Mouse (Mus musculus) embryonic facial prominence, embryonic 15.5 days (tissue): ENCODE results near the gene Gm37240. TPM values are rescaled to one million over a fixed set of nuclear protein-coding genes. Genes with fewer than 3 reads are reported as not detected.
"Not testable (repeated sequence)": the region's sequence is repeated elsewhere in the genome, so short reads cannot be mapped to it uniquely, and the experiment has no call there.

Experiments
- ATAC-seq: fragments of 200-750 bp; cut with Nextera tagmentation; 2 replicates; pipeline ENCODE4 v1.8.0; 2017; ENCODE audit warnings: low read depth, moderate TSS enrichment; ENCODE audit not compliant: insufficient number of reproducible peaks, low FRiP score, low TSS enrichment
- H3K27ac ChIP-seq: fragments of 300-500 bp; sonication (generic); replicated peaks from 2 replicates; pipeline ENCODE4 v1.5.1; 2015; ENCODE audit warnings: mild to moderate bottlenecking, inconsistent platforms
- H3K27me3 ChIP-seq: fragments of 300-500 bp; sonication (generic); 2 replicates; pipeline ENCODE4 v1.6.1; 2015; ENCODE audit warnings: inconsistent platforms
- H3K36me3 ChIP-seq: fragments of 300-500 bp; sonication (generic); 2 replicates; pipeline ENCODE4 v1.6.1; 2015; ENCODE audit warnings: mild to moderate bottlenecking, inconsistent platforms
- H3K4me1 ChIP-seq: fragments of 300-500 bp; sonication (generic); 2 replicates; pipeline ENCODE4 v1.6.1; 2015; ENCODE audit warnings: inconsistent platforms
- H3K4me2 ChIP-seq: fragments of 300-500 bp; sonication (generic); replicated peaks from 2 replicates; pipeline ENCODE4 v1.6.1; 2015; ENCODE audit warnings: mild to moderate bottlenecking, inconsistent platforms
- H3K4me3 ChIP-seq: fragments of 300-500 bp; sonication (generic); replicated peaks from 2 replicates; pipeline ENCODE4 v1.5.1; 2015; ENCODE audit warnings: mild to moderate bottlenecking, inconsistent platforms
- H3K9ac ChIP-seq: fragments of 300-500 bp; sonication (generic); 2 replicates; pipeline ENCODE4 v1.6.1; 2015; ENCODE audit warnings: inconsistent platforms
- H3K9me3 ChIP-seq: fragments of 300-500 bp; sonication (generic); replicated peaks from 2 replicates; pipeline ENCODE4 v1.6.1; 2016; ENCODE audit warnings: inconsistent platforms
- WGBS: fragments of 180-500 bp; shearing (Covaris S2); methylation state at CpG from one replicate; pipeline ENCODE4 v1.1.7; 2015; 5-methylcytosine and 5-hydroxymethylcytosine counted together
- polyA plus RNA-seq: library from polyadenylated mRNA; unstranded; fragments of >200 nt; fragmentation: Nextera tagmentation; extraction: Ambion mirVana; gene quantifications from 2 replicates; pipeline ENCODE4 v1.2.1, GENCODE M21; 2015

Gm37240 gene
- polyA plus RNA-seq, 1 experiment from 2014 or later, result 12.8 TPM

DNA sequence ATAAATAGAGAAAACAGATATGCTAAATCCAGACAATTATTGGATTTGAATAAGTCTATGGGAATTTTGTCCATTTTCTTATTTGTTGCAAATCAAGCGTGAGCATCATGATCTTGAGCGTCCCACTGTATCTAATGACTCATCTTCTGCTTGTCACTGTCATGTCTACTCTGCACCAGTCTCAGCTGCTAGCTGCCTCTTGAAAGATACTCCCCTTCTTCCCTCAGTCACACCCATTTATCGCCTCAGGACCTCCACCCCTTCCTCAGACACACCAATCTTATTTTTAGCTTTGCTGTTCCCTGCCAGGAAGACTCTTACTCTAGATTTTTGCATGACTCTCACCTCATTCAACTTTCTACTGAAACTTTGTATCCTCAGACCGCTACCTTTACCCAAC is 1323.9 kb downstream of the Gm37240 start:
- H3K4me2 ChIP-seq, result no peak overlapping the region
- 75% methylated on average over 4 of the region's 4 CpGs for WGBS
- no peak overlapping the region for H3K27ac ChIP-seq
- ATAC-seq, result no peak
- no peaks in the 10 kb centered on the region for H3K9me3 ChIP-seq
- no peaks in the 10 kb centered on the region for H3K36me3 ChIP-seq
- no peak overlapping the region for H3K9ac ChIP-seq
- no peak overlapping the region for H3K4me3 ChIP-seq
- no peaks in the 10 kb centered on the region for H3K27me3 ChIP-seq
- 0 out of 2 replicates have a peak, but pooled peaks cover 4% of the 10 kb centered on the region for H3K4me1 ChIP-seq

DNA sequence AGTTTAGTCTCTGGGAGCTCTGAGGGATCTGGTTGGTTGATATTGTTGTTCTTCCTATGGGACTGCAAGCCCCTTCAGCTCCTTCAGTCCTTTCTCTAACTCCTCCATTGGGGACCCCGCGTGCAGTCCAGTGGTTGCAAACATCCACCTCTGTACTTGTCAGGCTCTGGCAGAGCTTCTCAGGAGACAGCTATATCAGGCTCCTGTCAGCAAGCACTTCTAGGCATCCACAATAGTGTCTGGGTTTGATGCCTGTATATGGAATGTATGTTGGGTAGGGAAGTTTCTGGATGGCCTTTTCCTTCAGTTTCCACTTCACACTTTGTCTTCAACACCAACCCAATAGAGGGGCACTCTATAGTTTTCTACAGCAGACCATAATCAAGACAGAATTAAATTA is 1324.4 kb downstream of the Gm37240 start:
- 91% methylated on average over 2 of the region's 2 CpGs for WGBS
- not testable (repeated sequence) for H3K36me3 ChIP-seq, H3K27me3 ChIP-seq, H3K9me3 ChIP-seq, H3K27ac ChIP-seq, H3K4me1 ChIP-seq, H3K4me2 ChIP-seq, H3K4me3 ChIP-seq, H3K9ac ChIP-seq, ATAC-seq

DNA sequence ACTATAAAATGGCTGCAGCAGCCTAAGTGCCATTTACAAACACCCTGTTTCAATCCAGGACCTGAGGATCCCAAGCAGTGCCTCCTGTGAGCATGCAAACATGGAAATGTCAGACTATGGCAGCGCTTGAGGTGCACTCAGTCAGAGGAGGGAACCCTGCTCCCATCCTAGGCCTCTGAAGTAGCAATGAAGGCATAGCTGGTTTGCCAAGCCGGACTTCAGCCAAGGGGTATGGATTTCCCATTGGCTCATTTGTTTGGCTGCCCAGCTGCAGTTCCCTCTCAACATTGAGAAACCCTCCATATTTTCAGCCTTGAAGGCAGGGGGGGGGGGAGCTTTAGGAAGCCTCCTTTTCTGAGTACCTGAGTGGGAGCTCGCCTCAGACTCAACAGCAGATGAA is 1329.0 kb downstream of the Gm37240 start:
- no peak overlapping the region for H3K4me3 ChIP-seq
- WGBS, result 92% methylated on average over 3 of the region's 3 CpGs
- peaks cover 12% of the 10 kb centered on the region; the same call in 1 of the 2 replicates for H3K4me1 ChIP-seq
- H3K27me3 ChIP-seq, result no peaks in the 10 kb centered on the region
- no peaks in the 10 kb centered on the region for H3K9me3 ChIP-seq
- H3K9ac ChIP-seq, result no peak overlapping the region
- no peak overlapping the region for H3K27ac ChIP-seq
- no peaks in the 10 kb centered on the region for H3K36me3 ChIP-seq
- no peak overlapping the region for H3K4me2 ChIP-seq
- ATAC-seq, result no peak

DNA sequence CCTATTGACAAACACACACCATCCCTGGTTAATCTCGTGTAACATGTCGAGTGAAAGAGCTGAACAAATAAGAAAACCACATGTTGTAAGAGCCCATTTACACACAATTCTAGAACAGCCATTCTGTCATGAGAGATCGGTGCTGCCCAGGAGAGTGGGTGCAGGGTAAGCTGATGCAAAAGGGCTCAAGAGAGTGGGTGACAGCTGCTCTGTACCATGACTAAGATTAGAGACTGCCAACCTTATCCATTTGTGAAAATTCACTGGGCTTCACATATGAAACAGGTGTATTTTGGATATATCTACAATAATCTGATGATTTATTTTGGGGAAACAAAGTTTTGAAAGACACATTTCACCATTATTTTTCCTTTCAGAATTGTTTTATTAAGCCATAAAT is 1331.5 kb downstream of the Gm37240 start:
- Histone ChIP-seq H3K9ac (no peak overlapping the region), H3K27me3 (no peaks in the 10 kb centered on the region), H3K4me3 (no peak overlapping the region), H3K4me1 (peaks cover 8% of the 10 kb centered on the region; the same call in 1 of the 2 replicates), H3K4me2 (no peak overlapping the region), H3K27ac (no peak overlapping the region), H3K9me3 (no peaks in the 10 kb centered on the region), H3K36me3 (no peaks in the 10 kb centered on the region)
- 77% methylated on average over 3 of the region's 3 CpGs for WGBS
- no peak for ATAC-seq

DNA sequence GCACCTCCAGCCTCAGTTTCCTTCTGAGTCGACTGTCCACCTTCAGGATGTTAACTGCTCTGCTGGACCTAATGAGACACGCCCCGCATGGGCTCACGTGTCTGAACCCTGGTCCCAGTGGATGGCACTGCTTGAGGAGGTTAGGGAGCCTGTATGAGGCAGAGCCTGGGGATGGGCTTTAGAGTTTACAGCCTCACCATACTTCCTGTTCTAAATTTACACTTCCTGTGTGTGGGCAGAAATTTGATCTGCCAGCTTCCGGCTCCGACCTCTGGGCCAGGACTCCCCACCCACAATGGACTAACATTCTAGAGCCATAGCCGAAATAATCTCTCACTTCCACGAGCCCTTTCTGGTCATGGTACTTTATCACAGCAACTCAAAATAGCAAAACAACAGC is 1340.1 kb downstream of the Gm37240 start:
- H3K27ac ChIP-seq, result no peak overlapping the region
- no peaks in the 10 kb centered on the region for H3K9me3 ChIP-seq
- H3K4me3 ChIP-seq, result no peak overlapping the region
- no peaks in the 10 kb centered on the region for H3K4me1 ChIP-seq
- no peaks in the 10 kb centered on the region for H3K27me3 ChIP-seq
- no peaks in the 10 kb centered on the region for H3K36me3 ChIP-seq
- 53% methylated on average over 8 of the region's 8 CpGs for WGBS
- 0 out of 2 replicates have a peak, but pooled peaks have one; percentile 29 for ATAC-seq
- H3K9ac ChIP-seq, result no peak overlapping the region
- no peak overlapping the region for H3K4me2 ChIP-seq

DNA sequence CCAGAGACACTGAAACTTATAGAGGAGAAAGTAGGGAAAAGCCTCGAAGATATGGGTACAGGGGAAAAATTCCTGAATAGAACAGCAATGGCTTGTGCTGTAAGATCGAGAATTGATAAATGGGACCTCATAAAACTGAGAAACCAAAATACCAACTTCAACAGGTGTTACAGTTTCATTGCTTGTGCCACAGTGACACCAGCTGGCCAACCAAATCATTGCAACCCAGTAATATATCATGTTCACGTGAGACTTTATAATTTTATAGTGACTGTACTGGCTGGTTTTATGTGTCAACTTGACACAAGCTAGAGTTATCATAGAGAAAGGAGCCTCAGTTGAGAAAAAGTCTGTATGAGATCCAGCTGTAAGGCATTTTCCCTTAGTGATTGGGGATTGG is 1344.9 kb downstream of the Gm37240 start:
- H3K4me2 ChIP-seq, H3K4me1 ChIP-seq, H3K27ac ChIP-seq, ATAC-seq, H3K36me3 ChIP-seq, H3K4me3 ChIP-seq, H3K27me3 ChIP-seq, H3K9ac ChIP-seq, H3K9me3 ChIP-seq: not testable (repeated sequence)
- WGBS, result 16% methylated on average over 3 of the region's 3 CpGs

DNA sequence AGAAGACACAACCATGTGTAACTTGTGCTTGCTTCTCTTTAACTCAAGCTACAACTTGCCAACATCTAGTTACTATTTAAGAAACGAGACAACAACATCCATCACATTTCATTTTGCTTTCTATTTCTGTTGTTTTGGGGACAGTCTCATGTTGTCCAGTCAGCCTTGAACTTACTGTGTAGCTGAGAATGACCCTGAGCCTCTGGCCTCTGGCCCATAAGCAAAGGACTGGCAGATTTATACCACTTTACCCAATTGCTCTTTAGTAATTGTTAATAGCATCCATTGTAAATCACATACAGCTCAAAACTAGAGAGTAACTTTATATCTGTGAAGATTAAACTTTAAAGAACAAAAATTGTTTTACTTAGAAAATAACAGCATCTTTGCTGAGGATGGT is 1345.4 kb downstream of the Gm37240 start:
- Histone ChIP-seq H3K9ac (no peak overlapping the region), H3K9me3 (no peaks in the 10 kb centered on the region), H3K27ac (no peak overlapping the region), H3K4me3 (no peak overlapping the region), H3K4me1 (no peaks in the 10 kb centered on the region), H3K27me3 (no peaks in the 10 kb centered on the region), H3K4me2 (no peak overlapping the region), H3K36me3 (no peaks in the 10 kb centered on the region)
- WGBS, result 91% methylated on average over 1 of the region's 1 CpGs
- no peak for ATAC-seq

DNA sequence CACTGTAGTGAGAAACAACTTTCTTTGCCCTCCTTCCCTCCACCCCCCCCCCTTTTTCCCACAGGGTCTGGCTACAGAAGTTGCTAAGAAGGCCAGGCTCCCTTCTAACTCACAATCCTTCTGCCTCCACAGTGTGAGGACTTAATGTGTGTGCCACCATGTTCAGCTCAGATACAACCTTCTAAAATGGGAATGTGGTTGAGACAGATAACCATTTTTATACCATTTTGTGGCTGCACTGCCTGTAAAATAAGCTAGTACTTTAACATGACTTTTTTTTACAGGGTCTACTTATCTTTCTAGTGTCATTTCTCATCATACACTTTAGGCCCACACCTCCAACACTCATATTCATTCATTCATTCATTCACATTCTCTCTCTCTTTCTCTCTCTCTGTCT is 1346.7 kb downstream of the Gm37240 start:
- no peak overlapping the region for H3K9ac ChIP-seq
- H3K27ac ChIP-seq, result no peak overlapping the region
- no peak overlapping the region for H3K4me3 ChIP-seq

DNA sequence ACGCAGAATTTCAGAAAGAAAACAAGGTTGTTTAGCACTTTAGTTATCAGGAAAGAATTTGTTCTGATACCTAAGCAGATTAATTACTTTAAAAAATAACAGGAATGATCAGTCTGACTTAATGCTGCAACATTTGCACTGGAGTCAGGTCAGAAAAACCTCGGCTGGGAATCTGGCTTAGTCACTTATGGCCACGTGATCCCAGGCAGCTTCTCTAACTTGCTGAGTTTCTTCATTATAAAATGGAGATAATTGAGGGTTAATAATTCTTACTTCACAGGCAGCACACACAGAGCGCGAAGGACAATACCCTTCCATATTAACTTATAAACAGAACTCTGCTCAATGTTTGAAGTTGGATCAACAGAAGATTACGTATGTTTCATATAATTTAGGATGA is 1350.3 kb downstream of the Gm37240 start:
- Histone ChIP-seq H3K4me3 (no peak overlapping the region), H3K4me1 (no peaks in the 10 kb centered on the region), H3K4me2 (no peak overlapping the region), H3K27ac (no peak overlapping the region), H3K9ac (no peak overlapping the region), H3K9me3 (no peaks in the 10 kb centered on the region), H3K36me3 (no peaks in the 10 kb centered on the region), H3K27me3 (no peaks in the 10 kb centered on the region)
- WGBS, result 77% methylated on average over 6 of the region's 6 CpGs
- ATAC-seq, result no peak

More for the DNA sequence above, 1346.7 kb downstream of the Gm37240 start:
- H3K27me3 ChIP-seq, result no peaks in the 10 kb centered on the region
- no peaks in the 10 kb centered on the region for H3K4me1 ChIP-seq
- ATAC-seq, result no peak
- H3K36me3 ChIP-seq, result no peaks in the 10 kb centered on the region
- no peak overlapping the region for H3K4me2 ChIP-seq
- no peaks in the 10 kb centered on the region for H3K9me3 ChIP-seq

DNA sequence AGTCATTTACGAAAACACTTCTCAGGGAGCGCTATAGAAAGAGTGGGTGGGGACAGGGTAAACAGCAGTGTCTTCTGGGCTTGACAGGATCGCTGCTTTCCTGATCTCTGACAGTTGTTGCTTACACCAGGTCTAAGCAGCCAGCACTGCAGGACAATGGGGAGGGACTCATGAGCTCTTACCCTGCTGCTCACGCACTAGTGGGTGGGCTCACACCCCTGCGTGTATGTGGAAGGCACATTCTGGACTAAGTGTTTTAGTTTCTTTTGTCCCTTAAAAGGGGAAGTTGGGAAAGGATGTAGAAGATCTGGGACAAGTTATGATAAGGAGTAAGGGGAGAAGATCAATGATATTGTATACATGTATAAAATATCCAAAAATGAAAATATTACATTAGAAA is 1354.1 kb downstream of the Gm37240 start:
- Histone ChIP-seq H3K27me3 (no peaks in the 10 kb centered on the region), H3K9ac (no peak overlapping the region), H3K36me3 (no peaks in the 10 kb centered on the region), H3K9me3 (no peaks in the 10 kb centered on the region), H3K4me2 (no peak overlapping the region), H3K4me1 (no peaks in the 10 kb centered on the region), H3K4me3 (no peak overlapping the region), H3K27ac (no peak overlapping the region)
- ATAC-seq, result no peak
- 72% methylated on average over 5 of the region's 5 CpGs for WGBS

DNA sequence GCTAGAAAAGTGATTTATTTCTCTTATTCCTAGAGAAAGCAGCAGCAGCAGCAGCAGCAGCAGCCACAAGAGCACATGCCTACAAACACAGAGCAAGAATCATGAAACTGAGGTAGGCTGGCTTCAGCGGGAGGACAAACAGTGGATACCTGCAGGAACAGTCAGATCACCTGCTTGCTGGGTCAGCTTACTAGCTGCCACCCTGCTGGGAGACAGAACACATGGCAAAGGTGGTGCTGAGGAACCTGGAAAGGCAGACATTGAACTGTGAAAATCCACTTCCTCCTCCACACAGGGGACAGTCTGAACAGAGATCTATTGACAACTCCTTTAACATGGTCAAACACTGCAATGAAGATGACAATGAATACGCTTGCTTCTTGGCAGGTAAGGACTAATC is 1358.3 kb downstream of the Gm37240 start:
- Histone ChIP-seq H3K4me1 (no peaks in the 10 kb centered on the region), H3K4me3 (no peak overlapping the region), H3K4me2 (no peak overlapping the region), H3K9ac (no peak overlapping the region), H3K9me3 (no peaks in the 10 kb centered on the region), H3K27me3 (no peaks in the 10 kb centered on the region), H3K27ac (no peak overlapping the region), H3K36me3 (no peaks in the 10 kb centered on the region; the same call in 1 of the 2 replicates)
- no peak for ATAC-seq
- WGBS, result 85% methylated on average over 2 of the region's 2 CpGs

DNA sequence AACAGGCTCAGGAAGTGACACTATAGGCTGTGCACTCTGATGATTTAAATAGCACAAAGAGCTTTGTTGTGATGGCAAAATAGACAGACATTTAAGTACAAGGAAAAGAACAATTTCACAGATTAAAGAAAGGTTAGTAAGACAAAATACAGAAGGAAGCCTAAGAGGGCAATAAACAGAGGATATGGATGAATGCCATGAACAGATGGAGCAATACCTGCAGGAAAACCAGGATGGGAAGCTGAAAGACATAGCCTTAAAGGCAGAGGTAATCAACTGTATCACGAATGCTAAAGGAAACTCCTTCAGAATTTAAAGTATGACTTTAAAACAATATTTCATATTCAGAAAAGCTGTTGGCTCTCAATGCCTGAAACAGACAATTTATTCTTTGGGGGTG is 1362.4 kb downstream of the Gm37240 start:
- Histone ChIP-seq H3K9me3 (no peaks in the 10 kb centered on the region), H3K4me2 (no peak overlapping the region), H3K4me3 (no peak overlapping the region), H3K27ac (no peak overlapping the region), H3K4me1 (no peaks in the 10 kb centered on the region), H3K9ac (no peak overlapping the region), H3K36me3 (no peaks in the 10 kb centered on the region; the same call in 1 of the 2 replicates), H3K27me3 (no peaks in the 10 kb centered on the region)
- 80% methylated on average over 1 of the region's 1 CpGs for WGBS
- no peak for ATAC-seq
